Mouse (Mus musculus): ENCODE results near the gene Fzd2. TPM values are rescaled to one million over a fixed set of nuclear protein-coding genes. Genes with fewer than 3 reads are reported as not detected.

The Fzd2 gene
- total RNA-seq, 2 experiments from 2014 or later: 2.0 to 2.2 TPM

DNA sequence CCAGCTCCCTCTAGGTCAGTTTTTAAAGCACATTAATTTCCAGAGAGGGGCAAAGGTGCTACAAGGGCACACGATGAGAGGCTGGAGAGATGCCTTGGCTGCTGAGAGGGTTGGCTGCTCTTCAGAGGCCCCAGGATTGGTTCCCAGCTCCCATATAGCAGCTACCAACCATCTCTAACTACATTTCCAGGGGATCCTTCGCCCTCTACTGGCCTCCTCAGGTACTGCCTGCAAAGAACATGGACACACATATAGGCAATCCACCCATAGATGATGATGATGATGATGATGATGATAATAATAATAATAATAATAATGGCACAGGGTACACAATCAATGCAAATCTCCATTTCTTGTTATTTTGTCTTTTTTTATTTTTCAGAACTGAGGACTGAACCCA lies 15.3 kb downstream of the Fzd2 start:
- no peak for DNase-seq

DNA sequence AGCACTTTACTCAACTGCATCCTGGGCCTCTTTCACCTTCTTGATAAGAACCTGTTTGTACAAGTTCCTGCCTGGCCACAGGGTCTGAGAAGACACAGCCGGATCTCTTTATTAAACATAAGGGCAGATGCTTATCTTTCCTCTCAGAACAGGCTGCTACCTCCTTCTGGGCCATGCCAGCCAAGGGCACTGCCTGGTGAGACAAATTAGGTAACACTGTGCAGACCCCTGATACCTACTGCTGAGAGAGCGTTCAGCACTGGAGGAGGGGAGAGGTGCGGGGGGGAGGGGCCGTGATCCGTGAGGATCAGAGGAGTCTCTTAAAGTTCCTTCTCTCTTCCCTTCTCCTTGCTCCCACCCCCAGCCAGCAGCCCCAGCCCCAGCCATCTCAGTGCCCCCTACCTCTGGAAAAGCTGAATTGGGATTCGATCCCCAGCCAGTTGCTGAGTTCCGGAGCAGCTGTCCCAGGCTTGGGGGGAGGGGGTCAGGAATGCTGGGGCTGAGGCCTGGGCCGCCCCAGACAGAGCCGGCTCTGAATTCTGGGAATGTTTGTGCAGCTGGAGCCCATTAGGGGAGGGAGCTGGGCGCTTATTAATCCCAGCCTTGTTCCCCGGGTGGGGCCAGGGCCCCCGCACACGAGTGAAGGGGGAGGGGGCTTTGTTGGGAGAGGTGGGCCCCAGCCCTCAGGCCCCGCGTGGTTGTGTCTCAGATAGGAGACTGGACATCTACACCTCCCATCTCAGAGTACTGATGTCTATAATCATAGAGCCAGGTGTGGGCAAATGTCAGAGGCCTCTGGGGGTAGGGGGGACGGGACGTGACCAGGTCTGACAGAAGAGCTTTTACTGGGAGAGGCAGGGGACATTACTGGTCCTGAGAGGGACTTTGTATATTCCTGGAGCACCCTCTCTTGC lies 19.9 kb downstream of the Fzd2 start:
- DNase-seq: peak in 1 of 2 experiments; percentile 11

DNA sequence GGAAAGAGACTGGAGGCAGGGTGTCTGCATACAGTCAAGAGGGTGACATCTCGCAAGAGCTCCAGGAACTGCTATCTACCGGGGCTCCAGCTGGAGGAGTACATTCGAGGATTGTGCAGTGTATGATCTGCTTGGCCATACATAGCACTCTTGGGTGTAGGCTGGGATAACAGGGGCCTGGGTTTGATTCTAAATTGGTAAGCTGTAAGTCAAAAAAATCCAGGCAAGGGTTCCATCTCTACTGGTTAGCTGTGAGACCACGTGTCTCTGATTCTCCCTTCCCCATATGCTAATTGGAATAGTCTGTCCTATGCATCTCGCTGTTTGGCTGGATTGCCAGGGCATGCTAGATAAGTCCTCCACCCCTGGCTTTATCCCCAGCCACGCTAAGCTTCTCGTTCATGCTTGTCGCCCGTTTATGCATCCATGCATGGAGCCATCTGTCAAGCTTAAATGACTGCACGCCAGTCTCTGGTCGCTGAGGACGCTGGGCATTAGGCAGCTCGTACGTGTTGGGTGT lies 20.8 kb downstream of the Fzd2 start:
- DNase-seq: no peak

DNA sequence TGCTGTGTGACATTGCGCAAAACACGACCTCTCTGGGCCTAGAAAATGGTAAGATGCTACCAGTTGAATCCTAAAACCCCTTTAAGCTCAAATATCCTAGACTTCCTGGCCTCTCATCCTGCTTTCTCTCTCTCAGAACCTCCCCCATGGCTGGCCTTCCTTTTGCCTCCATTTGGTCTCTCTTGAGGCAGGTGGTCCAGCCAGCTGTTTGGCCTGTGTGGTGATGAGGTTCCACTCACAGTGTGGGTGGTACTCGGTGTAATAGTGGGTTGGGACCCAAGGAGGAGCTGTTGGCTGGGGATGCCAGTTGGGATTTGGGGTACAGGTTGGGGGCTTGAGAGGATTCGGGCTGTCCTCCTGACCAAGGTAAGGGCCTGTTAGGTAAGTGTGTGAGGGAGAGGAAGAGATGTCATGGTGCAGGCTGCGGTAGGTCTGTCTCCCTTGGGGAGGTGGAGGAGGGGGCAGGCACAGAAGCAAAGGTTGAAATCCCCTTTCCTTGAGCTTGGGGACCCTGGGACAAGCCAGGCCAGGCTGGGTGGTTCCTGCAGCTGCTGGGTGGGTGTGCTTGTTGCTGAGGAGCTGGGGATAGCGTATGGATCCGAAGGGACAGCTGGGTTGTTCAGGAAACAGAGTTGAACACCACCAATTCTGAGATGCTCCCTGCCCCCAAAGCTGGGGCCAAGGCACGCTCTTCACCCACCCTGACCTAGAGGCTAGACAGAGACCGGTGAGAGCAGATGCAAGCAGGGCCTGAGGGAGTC lies 23.2 kb downstream of the Fzd2 start:
- no peak for DNase-seq

DNA sequence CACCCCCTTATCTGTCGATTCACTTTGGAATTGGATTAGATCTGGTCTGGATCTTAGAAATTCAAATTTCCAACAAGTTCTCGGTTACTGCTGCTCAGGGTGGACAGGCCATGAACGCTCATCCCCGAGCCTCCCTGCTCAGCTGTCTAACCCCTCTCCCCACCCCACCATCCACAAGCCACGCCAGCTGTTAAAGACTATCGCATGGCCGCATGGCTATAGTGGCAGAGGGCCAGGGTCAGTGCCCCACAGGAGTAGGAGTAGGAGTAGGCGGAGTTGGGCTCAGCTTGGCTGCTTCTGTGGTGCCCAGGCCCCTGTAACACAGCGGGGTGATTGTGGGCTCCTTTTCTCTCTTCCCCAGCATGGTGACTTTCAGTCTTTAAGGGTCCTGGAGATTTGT lies 24.3 kb downstream of the Fzd2 start:
- DNase-seq: no peak

DNA sequence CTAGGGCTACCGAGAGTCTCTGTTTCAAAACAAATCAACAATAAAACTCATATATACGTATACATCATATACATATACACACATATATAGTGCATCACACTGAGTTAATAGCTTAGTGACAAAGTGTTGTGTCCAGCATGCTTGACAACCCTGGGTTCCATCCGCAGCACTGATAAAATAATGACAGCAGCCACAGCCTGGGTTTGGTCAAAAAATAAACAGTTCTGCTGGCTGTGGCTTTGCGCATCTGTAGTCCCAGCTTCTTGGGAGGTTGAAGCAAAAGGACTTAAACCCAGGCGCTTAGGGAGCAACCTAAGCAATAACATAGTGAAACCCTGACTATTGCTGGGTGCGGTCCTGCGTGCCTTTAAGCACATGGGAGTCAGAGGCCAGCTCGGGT lies 25.2 kb downstream of the Fzd2 start:
- no peak for DNase-seq

DNA sequence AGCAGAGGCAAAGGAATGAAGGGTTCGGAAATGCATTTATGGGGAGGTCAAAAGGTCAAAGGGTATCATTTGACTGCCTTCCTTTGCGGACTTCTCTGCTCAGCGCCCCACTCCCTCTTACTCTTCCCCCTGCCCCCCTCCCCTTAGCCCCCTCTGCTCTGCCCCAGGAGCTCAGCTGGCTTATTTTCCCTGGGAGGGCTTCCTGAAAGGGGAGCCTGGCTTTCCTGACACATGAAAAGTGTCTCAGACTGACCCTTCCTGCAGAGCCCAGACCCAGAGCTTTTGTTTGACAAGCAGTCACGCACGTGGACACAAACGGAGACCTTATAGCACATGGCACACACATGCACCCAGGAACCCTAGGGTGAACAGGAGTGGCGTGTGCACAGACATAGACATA lies 26.5 kb downstream of the Fzd2 start:
- DNase-seq: no peak

DNA sequence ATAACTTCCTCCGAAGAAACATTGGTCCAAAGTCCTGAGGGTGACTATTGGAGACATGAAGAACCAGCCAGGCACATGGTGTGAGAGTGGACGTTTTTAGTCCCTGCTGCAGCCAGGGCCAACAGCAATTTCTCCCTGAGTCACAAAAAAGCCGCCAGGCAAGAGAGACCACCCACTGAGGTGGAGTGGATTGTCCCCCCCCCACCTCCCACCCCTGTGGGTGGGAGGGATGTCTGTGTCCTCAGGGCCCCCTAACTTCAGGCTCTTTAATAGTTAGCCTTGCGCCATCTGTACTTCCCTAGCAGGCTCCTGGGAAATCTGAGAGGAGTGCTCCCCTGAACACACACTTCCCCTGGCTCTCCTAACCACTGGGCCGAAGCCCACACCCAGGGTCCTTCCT lies 27.0 kb downstream of the Fzd2 start:
- no peak for DNase-seq

DNA sequence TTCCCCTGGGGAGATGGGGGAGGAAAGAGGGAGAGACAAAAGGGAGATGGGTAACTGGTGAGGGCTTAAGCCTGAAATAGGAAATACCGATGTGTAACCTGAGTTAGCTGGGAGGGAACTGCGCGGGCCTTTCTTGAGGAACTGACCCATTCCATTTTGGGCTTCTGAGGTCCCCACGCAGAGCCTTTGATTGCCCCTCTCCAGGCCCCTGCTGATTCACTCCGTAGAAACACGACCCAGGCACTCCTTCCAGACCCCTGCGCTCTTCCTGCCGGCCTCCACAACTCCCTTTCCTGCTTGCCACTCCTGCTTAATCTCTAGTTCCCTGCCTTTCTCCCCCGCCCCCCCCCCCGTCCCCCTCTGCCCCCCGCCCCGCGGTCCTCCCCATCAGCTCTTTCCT lies 28.5 kb downstream of the Fzd2 start:
- DNase-seq: no peak

DNA sequence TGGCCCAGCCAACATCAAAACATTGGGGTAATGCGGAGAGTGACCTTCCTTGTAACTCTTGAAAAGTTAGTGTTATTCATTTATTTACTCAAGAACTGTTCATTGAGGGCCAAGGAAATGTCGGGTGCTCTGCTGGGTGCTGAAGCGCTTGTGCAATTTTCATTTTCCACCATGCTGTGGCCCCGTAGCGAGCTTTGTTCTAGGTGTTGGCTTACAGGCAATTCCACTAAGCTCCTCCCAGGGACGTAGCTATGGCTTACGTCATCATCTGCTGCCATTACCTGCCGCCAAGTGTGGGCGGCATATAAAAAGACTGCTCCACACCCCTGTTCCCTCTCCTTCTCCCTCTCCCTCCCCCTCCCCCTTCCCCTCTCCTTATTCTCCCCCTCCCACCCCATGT lies 29.2 kb downstream of the Fzd2 start:
- no peak for DNase-seq

DNA sequence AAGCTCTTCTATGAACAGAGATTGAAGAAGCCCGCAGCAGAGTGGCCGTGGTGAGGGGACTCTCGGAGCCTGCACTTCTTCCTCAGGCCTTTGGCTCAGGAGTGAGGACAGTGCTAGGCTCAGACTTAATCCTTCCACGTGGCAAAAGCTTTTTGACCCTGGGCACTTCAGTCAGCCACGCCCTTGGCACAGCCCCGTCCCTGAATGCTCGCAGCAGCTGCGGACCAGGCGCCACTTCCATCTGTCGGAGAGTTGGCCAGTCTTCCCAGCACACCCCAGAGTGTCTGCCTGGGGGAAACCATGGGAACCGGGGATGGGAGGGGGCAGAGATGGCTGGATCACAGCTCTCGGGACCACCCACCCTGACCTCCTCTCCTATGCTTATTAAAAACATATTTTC lies 32.7 kb downstream of the Fzd2 start:
- peak; percentile 11 to 15 for DNase-seq

DNA sequence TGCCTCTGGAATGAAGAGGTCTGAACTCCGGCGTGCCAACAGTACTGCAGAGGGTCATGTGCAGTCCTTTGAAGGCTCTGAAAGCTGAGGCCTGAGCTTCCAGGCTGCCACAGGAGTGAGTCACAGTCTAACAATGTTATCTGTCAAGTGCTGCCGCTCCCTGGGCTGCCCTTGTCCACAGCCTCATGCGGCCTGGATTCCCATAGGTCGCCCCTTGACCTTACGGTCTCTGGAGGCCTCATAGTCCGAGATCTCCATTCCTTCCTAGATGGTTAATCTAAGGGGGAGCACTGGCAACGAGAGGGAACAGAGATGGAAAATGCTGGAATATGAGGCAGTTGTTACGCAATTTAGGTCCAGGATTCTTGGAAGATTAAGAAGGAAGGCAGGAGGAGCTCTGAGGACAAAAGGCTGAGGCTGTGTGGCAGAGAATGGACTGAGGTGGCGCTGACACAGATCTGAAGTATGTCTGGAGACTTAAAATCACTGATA lies 39.7 kb downstream of the Fzd2 start:
- peak; percentile 65 to 69 for DNase-seq

DNA sequence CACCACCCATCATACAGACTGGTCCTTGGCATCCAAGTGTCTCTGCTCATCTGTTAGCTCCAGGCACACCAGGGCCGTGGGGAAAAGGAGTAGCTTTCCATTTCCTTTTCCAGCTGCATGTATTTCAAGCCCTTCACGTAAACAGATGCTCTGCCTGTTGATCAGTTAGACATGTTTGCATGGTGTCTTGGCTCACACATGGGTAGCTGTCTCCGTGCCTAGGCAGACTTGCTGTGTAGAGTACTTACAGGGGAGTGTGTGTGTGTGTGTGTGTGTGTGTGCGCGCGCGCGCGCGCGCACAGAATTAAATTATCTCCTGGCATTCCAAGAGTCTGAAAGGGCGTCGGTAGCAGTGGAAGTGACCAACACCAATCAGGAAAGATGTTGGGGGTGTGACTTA lies 42.0 kb downstream of the Fzd2 start:
- DNase-seq: no peak

DNA sequence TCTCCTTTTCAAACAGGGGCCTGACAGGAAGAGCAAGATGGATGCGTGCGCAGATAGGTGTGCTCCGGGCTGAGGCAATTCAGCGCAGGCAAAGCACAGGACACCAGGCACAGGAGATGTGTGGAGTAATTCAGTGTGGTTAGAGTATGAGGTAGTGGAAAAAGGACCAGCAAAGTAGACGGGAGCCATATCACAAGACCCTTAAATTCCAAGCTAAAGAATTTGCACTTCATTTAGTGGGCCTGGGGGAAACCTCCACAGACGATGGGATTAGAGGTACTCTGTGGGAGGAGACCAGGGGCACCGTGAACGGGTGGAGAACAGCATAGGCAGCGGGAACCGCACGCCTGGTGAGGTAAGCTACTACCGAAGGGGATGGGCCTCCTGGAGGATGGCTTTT lies 43.7 kb downstream of the Fzd2 start:
- DNase-seq: no peak

DNA sequence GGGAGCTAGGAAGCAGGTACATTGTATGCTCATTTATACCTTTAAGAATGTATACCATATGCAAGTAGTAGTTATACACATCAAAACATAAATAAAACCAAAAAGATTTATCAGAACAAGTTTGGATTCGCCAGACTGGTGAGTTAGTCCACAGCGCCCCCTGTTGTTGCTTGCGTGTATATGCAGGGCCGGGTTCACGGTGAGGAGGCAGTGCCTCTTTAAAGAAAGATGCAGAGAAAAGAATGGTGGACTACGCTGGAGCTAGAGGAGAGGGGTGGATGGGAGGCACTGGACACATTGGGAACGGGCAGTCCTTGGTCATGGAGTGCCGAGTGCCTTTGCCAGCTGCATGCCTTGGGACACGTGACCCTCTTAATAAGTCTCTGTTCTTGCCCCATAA lies 47.2 kb downstream of the Fzd2 start:
- DNase-seq: peak; percentile 38 to 87

DNA sequence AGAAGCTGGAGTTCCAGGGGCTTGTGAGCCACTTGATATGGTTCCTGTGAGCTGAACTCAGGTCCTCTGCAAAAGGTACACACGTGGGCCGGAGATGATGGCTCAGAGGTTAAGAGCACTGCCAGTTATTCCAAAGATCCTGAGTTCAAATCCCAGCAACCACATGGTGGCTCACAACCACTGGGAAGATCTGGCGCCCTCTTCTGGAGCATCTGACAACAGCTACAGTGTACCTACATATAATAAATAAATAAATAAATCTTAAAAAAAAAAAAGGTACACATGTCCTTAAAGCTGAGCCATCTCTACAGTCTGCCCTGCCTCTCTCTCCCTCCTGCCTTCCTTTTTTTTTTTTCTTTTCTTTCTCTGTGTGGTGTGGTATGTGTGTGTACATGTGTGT lies 48.6 kb downstream of the Fzd2 start:
- DNase-seq: no peak

DNA sequence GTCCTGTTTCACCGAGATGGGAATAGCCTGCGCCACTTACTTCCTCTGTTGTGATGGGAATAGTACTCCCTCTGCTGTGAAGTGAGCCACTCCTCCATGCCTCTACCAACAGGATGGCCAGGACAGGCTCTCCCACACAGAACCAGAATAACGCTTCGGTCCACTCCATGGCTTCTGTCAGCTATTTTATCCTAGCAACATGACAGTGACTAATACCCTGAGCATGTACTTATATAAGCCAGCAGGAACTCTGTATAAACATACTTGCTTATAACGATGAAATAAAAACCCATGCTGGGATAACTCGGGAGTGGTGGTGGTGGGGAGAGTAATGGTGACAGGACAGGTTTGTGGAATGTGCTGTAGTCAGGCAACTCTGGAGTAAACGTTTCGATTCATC lies 51.7 kb downstream of the Fzd2 start:
- DNase-seq: no peak

DNA sequence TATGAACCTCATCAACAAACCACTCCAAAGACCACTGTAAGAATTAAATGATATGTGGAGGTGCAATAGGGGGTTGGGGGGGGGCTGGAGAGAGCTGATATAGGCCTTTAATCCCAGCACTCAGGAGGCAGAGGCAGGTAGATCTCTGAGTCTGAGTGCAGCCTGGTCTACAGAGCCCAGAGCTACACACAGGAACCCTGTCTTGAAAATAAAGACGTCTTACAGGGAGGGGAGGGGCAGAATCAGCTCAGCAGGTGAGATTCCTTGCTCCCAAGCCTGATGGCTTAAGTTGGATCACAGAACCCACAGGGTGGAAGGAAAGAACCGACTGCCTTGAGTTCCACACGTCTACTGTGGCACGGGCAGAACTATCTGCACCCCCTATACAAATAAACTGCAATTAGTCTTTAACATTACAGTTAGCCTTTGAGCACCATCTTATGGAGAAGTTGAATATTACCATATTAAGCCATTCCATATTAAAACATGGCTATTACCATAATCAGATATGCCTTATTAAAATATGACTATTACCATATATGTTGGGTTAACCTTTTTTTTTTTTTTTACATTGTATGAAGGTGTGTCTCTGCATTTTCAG lies 52.2 kb downstream of the Fzd2 start:
- DNase-seq: no peak

DNA sequence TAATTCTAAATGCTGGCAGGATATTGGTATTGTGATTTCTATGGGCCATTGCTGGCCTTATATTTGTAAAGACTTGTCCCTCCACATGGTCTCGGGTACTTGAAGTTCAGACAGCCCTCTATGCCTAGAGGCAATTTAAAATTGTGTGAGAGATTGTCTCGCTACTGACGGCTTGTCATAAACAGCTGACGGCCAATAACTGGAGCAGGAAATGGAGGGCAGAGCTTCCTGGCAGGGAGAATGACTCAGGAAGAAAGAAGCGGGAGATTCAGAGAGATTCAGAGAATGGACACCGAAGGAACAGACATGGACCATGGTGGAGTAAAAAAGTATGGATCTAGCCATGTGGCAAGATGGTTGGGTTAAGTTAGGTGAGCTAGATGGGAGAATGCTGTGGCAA lies 52.7 kb downstream of the Fzd2 start:
- DNase-seq: no peak
